Mouse (Mus musculus) erythroblast, embryonic 14.5 days (primary cell): ENCODE results near the gene Aktip.

Experiments
- GATA1 ChIP-seq: IDR thresholded peaks from 2 replicates; pipeline ENCODE4 v1.6.1; 2012; ENCODE audit warnings: low read length, inconsistent platforms, mixed read lengths
- TAL1 ChIP-seq: IDR thresholded peaks from 3 replicates; pipeline ENCODE4 v1.6.1; 2012; ENCODE audit warnings: low read length, inconsistent platforms, mixed read lengths

- TF ChIP-seq GATA1 (no peak), TAL1 (no peak)
These were observed 110.2 kb downstream of the Aktip start for GRCm38 (mm10) chr8:91089601-91090000.
